Mouse (Mus musculus): ENCODE results near the gene Mettl23. TPM values are rescaled to one million over a fixed set of nuclear protein-coding genes. Genes with fewer than 3 reads are reported as not detected.
"Not testable (repeated sequence)": the region's sequence is repeated elsewhere in the genome, so short reads cannot be mapped to it uniquely, and the experiment has no call there.

Mettl23 gene
- polyA plus RNA-seq, 1 experiment from 2014 or later = 76.7 TPM

- 74% methylated on average over 7 of the region's 7 CpGs for WGBS
- H3K9ac ChIP-seq = peak overlapping the region; percentile 46; the same call in 1 of the 2 replicates
- peaks cover 49% of the 10 kb centered on the region for H3K4me1 ChIP-seq (replicated peaks)
- 0 out of 2 replicates have a peak overlapping the region, but pooled peaks have one; percentile 94 for H3K4me2 ChIP-seq
- H3K27ac ChIP-seq (replicated peaks) = no peak overlapping the region
- peaks cover 66% of the 10 kb centered on the region for H3K36me3 ChIP-seq
- peak overlapping the region; percentile 20 for H3K4me3 ChIP-seq
- no peaks in the 10 kb centered on the region for H3K27me3 ChIP-seq
- H3K9me3 ChIP-seq = no peaks in the 10 kb centered on the region
- no peak for ATAC-seq (ENCODE audit: low read depth)
These were observed 3.5 kb upstream of the Mettl23 start for GRCm38 (mm10) chr11:116839601-116840000.

GRCm38 (mm10) chr11:116840748-116841147 lies 2.3 kb upstream of the Mettl23 start:
- 86% methylated on average over 4 of the region's 4 CpGs for WGBS

GRCm38 (mm10) chr11:116842531-116843260 lies 382 bp upstream of the Mettl23 start:
- Histone ChIP-seq H3K4me1 (replicated peaks) (peaks cover 64% of the 10 kb centered on the region), H3K9me3 (no peaks in the 10 kb centered on the region), H3K4me2 (peak overlapping the region; percentile 94), H3K27ac (replicated peaks) (peak overlapping the region; percentile 97), H3K36me3 (peaks cover 52% of the 10 kb centered on the region), H3K9ac (peak overlapping the region; percentile 91), H3K4me3 (peak overlapping the region; percentile 82), H3K27me3 (no peaks in the 10 kb centered on the region)
- under 1% methylated on average over 67 of the region's 73 CpGs for WGBS
- peak; percentile 80 for ATAC-seq (ENCODE audit: low read depth)

More at GRCm38 (mm10) chr11:116840748-116841147, 2.3 kb upstream of the Mettl23 start:
- H3K4me2 ChIP-seq = peak overlapping the region; percentile 94
- H3K9ac ChIP-seq = peak overlapping the region; percentile 91
- ATAC-seq (ENCODE audit: low read depth) = no peak
- no peaks in the 10 kb centered on the region for H3K27me3 ChIP-seq
- H3K36me3 ChIP-seq = peaks cover 57% of the 10 kb centered on the region
- H3K9me3 ChIP-seq = no peaks in the 10 kb centered on the region
- H3K4me1 ChIP-seq (replicated peaks) = peaks cover 54% of the 10 kb centered on the region
- H3K27ac ChIP-seq (replicated peaks) = no peak overlapping the region
- peak overlapping the region; percentile 82 for H3K4me3 ChIP-seq

GRCm38 (mm10) chr11:116846593-116847181 lies 3.6 kb downstream of the Mettl23 start:
- WGBS = 88% methylated on average over 4 of the region's 4 CpGs
- Histone ChIP-seq H3K27ac (replicated peaks) (no peak overlapping the region), H3K4me2 (no peak overlapping the region), H3K4me1 (replicated peaks) (peaks cover 58% of the 10 kb centered on the region), H3K9me3 (no peaks in the 10 kb centered on the region), H3K4me3 (no peak overlapping the region), H3K9ac (no peak overlapping the region), H3K27me3 (no peaks in the 10 kb centered on the region), H3K36me3 (peaks cover 47% of the 10 kb centered on the region)
- no peak for ATAC-seq (ENCODE audit: low read depth)

- Histone ChIP-seq H3K27ac (replicated peaks) (no peak overlapping the region), H3K4me3 (no peak overlapping the region), H3K36me3 (peaks cover 47% of the 10 kb centered on the region), H3K9ac (no peak overlapping the region), H3K9me3 (no peaks in the 10 kb centered on the region), H3K4me2 (no peak overlapping the region), H3K4me1 (replicated peaks) (peaks cover 53% of the 10 kb centered on the region), H3K27me3 (no peaks in the 10 kb centered on the region)
- WGBS = 92% methylated on average over 3 of the region's 3 CpGs
- no peak for ATAC-seq (ENCODE audit: low read depth)
These were observed 4.4 kb downstream of the Mettl23 start for GRCm38 (mm10) chr11:116847187-116848085.

GRCm38 (mm10) chr11:116848086-116848876 lies 5.2 kb downstream of the Mettl23 start:
- no peak overlapping the region for H3K4me2 ChIP-seq
- no peak overlapping the region for H3K4me3 ChIP-seq
- H3K9ac ChIP-seq = no peak overlapping the region
- no peaks in the 10 kb centered on the region for H3K27me3 ChIP-seq
- peaks cover 53% of the 10 kb centered on the region for H3K4me1 ChIP-seq (replicated peaks)
- H3K36me3 ChIP-seq = peaks cover 47% of the 10 kb centered on the region
- no peaks in the 10 kb centered on the region for H3K9me3 ChIP-seq
- no peak overlapping the region for H3K27ac ChIP-seq (replicated peaks)
- 78% methylated on average over 5 of the region's 5 CpGs for WGBS
- no peak for ATAC-seq (ENCODE audit: low read depth)

GRCm38 (mm10) chr11:116848877-116849178 lies 5.8 kb downstream of the Mettl23 start:
- H3K27me3 ChIP-seq; H3K9me3 ChIP-seq; H3K4me2 ChIP-seq; ATAC-seq (ENCODE audit: low read depth); H3K9ac ChIP-seq; H3K27ac ChIP-seq (replicated peaks); H3K4me3 ChIP-seq: not testable (repeated sequence)
- peaks cover 51% of the 10 kb centered on the region for H3K4me1 ChIP-seq (replicated peaks)
- H3K36me3 ChIP-seq = peaks cover 47% of the 10 kb centered on the region
- 81% methylated on average over 2 of the region's 2 CpGs for WGBS

- no peak overlapping the region for H3K27ac ChIP-seq (replicated peaks)
- no peaks in the 10 kb centered on the region for H3K27me3 ChIP-seq
- H3K4me1 ChIP-seq (replicated peaks) = peaks cover 51% of the 10 kb centered on the region
- no peaks in the 10 kb centered on the region for H3K9me3 ChIP-seq
- no peak overlapping the region for H3K4me3 ChIP-seq
- H3K36me3 ChIP-seq = peaks cover 47% of the 10 kb centered on the region
- H3K4me2 ChIP-seq = no peak overlapping the region
- no peak for ATAC-seq (ENCODE audit: low read depth)
- H3K9ac ChIP-seq = no peak overlapping the region
These were observed 6.5 kb downstream of the Mettl23 start for GRCm38 (mm10) chr11:116849587-116849986.

- Histone ChIP-seq H3K4me1 (replicated peaks) (peaks cover 51% of the 10 kb centered on the region), H3K36me3 (peaks cover 47% of the 10 kb centered on the region), H3K9ac (no peak overlapping the region), H3K4me3 (peak overlapping the region; percentile 98; the same call in 1 of the 2 replicates), H3K27ac (replicated peaks) (no peak overlapping the region), H3K9me3 (no peaks in the 10 kb centered on the region), H3K4me2 (peak overlapping the region; percentile 98), H3K27me3 (no peaks in the 10 kb centered on the region)
- 62% methylated on average over 4 of the region's 4 CpGs for WGBS
- ATAC-seq (ENCODE audit: low read depth) = no peak
These were observed 7.0 kb downstream of the Mettl23 start for GRCm38 (mm10) chr11:116850085-116850484.

- no peak for ATAC-seq (ENCODE audit: low read depth)
- 44% methylated on average over 6 of the region's 6 CpGs for WGBS
- no peak overlapping the region for H3K27ac ChIP-seq (replicated peaks)
These were observed 7.9 kb downstream of the Mettl23 start for GRCm38 (mm10) chr11:116850833-116851477.

More at GRCm38 (mm10) chr11:116850833-116851477, 7.9 kb downstream of the Mettl23 start:
- Histone ChIP-seq H3K4me2 (peak overlapping the region; percentile 98), H3K4me1 (replicated peaks) (peaks cover 56% of the 10 kb centered on the region), H3K9me3 (no peaks in the 10 kb centered on the region), H3K9ac (peak overlapping the region; percentile 96), H3K36me3 (peaks cover 46% of the 10 kb centered on the region), H3K4me3 (peak overlapping the region; percentile 98), H3K27me3 (no peaks in the 10 kb centered on the region)

Measured in neural tube, embryonic 13.5 days (tissue).